Mouse (Mus musculus): ENCODE results near the gene Erich3. TPM values are rescaled to one million over a fixed set of nuclear protein-coding genes. Genes with fewer than 3 reads are reported as not detected.

Erich3 gene
- not detected for total RNA-seq (2023)

GRCm38 (mm10) chr3:154663545-154663944 lies at the start of gene Erich3:
TSS of gene Erich3 (plus strand) at chr3:154663859.

Other genes with a start within 250 kb of the Erich3 start
- 1 to 10 TPM; 3.3 to 4.4 TPM for gene Cryz, start 67.1 kb upstream of the Erich3 start, total RNA-seq (2023)
- gene Tyw3, start 66.8 kb upstream of the Erich3 start, total RNA-seq (2023), result 1 to 10 TPM; 3.1 to 5.7 TPM

All from B cell, adult 67 days (primary cell).